In genomic region chr3:57611776-57612175, GRCm38 (mm10) we compare ENCODE assay signal across 32 mouse cellular contexts. TPM values are rescaled to one million over a fixed set of nuclear protein-coding genes. Genes with fewer than 3 reads are reported as not detected.
A peak's percentile ranks its signal among the peaks of the same experiment; 100 is the strongest.
DNase-seq lines count a peak whose midpoint lies in the region; ATAC-seq and TF ChIP-seq lines count a peak whose summit lies in the region.
"Had no signal": no experiment of that assay in that cellular context is flagged by ENCODE, and none has a peak within 500 bp of the region (broad histone marks: within the 10 kb centered on the region; RNA-seq: fewer than 3 reads in every experiment).

No protein-coding gene starts in this region.

- no peak overlapping the region for H3K9ac ChIP-seq in lung, postnatal 0 days (replicated peaks; ENCODE audit: low read depth)
- H3K9ac ChIP-seq: embryonic facial prominence, embryonic 13.5 days; embryonic facial prominence, embryonic 15.5 days; forebrain, embryonic 12.5 days had no signal

- H3K4me3 ChIP-seq in gastrocnemius, adult 2 months, result no peak overlapping the region
- H3K4me3 ChIP-seq in heart, embryonic 10.5 days, result no peak overlapping the region
- H3K4me3 ChIP-seq in brown adipose tissue, adult 24 weeks (ENCODE audit: insufficient read depth, low read depth, low read length), result no peak overlapping the region
- no peak overlapping the region for H3K4me3 ChIP-seq in lung, postnatal 0 days (ENCODE audit: low read depth, low read length)
- H3K4me3 ChIP-seq: embryonic facial prominence, embryonic 13.5 days; embryonic facial prominence, embryonic 15.5 days; erythroblast, embryonic 14.5 days; forebrain, embryonic 10.5 days; forebrain, embryonic 12.5 days had no signal

- no peaks in the 10 kb centered on the region for H3K27me3 ChIP-seq in heart, embryonic 10.5 days (ENCODE audit: insufficient read depth, poor library complexity, severe bottlenecking)
- no peaks in the 10 kb centered on the region for H3K27me3 ChIP-seq in lung, postnatal 0 days (replicated peaks; ENCODE audit: insufficient read depth, low read length)
- H3K27me3 ChIP-seq: CH12.LX; embryonic facial prominence, embryonic 13.5 days; embryonic facial prominence, embryonic 15.5 days; forebrain, embryonic 12.5 days; Patski had no signal

- H3K36me3 ChIP-seq in heart, embryonic 10.5 days, result no peaks in the 10 kb centered on the region
- no peaks in the 10 kb centered on the region for H3K36me3 ChIP-seq in lung, postnatal 0 days (ENCODE audit: insufficient read depth, low read length)
- H3K36me3 ChIP-seq: embryonic facial prominence, embryonic 13.5 days; embryonic facial prominence, embryonic 15.5 days; forebrain, embryonic 10.5 days; forebrain, embryonic 12.5 days had no signal

- ATAC-seq in lung, postnatal 0 days, result no peak
- ATAC-seq: activated CD4-positive, CD25-positive, alpha-beta regulatory T cell, adult 4 months; CD4-positive, CD25-positive, alpha-beta regulatory T cell, adult 4 months; forebrain, embryonic 14.5 days; forebrain, embryonic 16.5 days; Patski had no signal

- no peak for TF ChIP-seq CTCF in gastrocnemius, adult 2 months (IDR thresholded peaks at IDR 0.05)
- no peak for TF ChIP-seq CTCF in lung, postnatal 0 days (IDR thresholded peaks at IDR 0.05)

- no peak for TF ChIP-seq EP300 in lung, postnatal 0 days (IDR thresholded peaks at IDR 0.05)

- no peak overlapping the region for H3K4me2 ChIP-seq in lung, postnatal 0 days (replicated peaks; ENCODE audit: low read depth, low read length)
- H3K4me2 ChIP-seq: embryonic facial prominence, embryonic 13.5 days; embryonic facial prominence, embryonic 15.5 days; forebrain, embryonic 12.5 days had no signal

- intact Hi-C loops in gastrocnemius, adult 2 months (cut with DNase I), result no loop called here
- intact Hi-C loops in heart, postnatal 25 days (cut with DNase I), result no loop called here

- 10% methylated on average over 7 of the region's 7 CpGs for WGBS in heart, embryonic 10.5 days
- 61% methylated on average over 7 of the region's 7 CpGs for WGBS in lung, postnatal 0 days

- no peaks in the 10 kb centered on the region for H3K9me3 ChIP-seq in heart, embryonic 10.5 days
- H3K9me3 ChIP-seq in lung, postnatal 0 days (ENCODE audit: low read length), result no peaks in the 10 kb centered on the region
- H3K9me3 ChIP-seq: embryonic facial prominence, embryonic 13.5 days; embryonic facial prominence, embryonic 15.5 days; forebrain, embryonic 10.5 days; forebrain, embryonic 12.5 days had no signal

- peak overlapping the region; percentile 31; the same call in 1 of the 2 replicates for H3K27ac ChIP-seq in gastrocnemius, adult 2 months
- H3K27ac ChIP-seq in heart, embryonic 10.5 days, result 0 out of 2 replicates have a peak overlapping the region, but pooled peaks have one; percentile 16
- H3K27ac ChIP-seq in brown adipose tissue, adult 24 weeks (replicated peaks; ENCODE audit: low read depth, low read length), result peak overlapping the region; percentile 56
- no peak overlapping the region for H3K27ac ChIP-seq in lung, postnatal 0 days (ENCODE audit: low read length)
- H3K27ac ChIP-seq: embryonic facial prominence, embryonic 13.5 days; embryonic facial prominence, embryonic 15.5 days; forebrain, embryonic 10.5 days; forebrain, embryonic 12.5 days had no signal

- H3K4me1 ChIP-seq in heart, embryonic 10.5 days, result peaks cover 6% of the 10 kb centered on the region; the same call in 1 of the 2 replicates
- H3K4me1 ChIP-seq in brown adipose tissue, adult 24 weeks (ENCODE audit: control insufficient read depth, insufficient read depth, insufficient read length, low read length), result 0 out of 2 replicates have a peak, but pooled peaks cover 2% of the 10 kb centered on the region
- H3K4me1 ChIP-seq in lung, postnatal 0 days (ENCODE audit: insufficient read depth, low read depth, low read length), result no peaks in the 10 kb centered on the region
- H3K4me1 ChIP-seq: embryonic facial prominence, embryonic 13.5 days; embryonic facial prominence, embryonic 15.5 days; forebrain, embryonic 10.5 days; forebrain, embryonic 12.5 days had no signal

- no peak for DNase-seq in gastrocnemius, adult 2 months
- no peak for DNase-seq in gastrocnemius, postnatal 25 days
- DNase-seq in heart, embryonic 10.5 days (ENCODE audit: low spot score), result no peak
- DNase-seq in heart, postnatal 25 days (ENCODE audit: low spot score), result no peak
- peak; percentile 61 for DNase-seq in R1 (ENCODE audit: low read depth, low spot score)
- DNase-seq in lung, postnatal 0 days (ENCODE audit: low spot score), result no peak
- DNase-seq in natural killer cell, adult 2 months (ENCODE audit: low spot score in 2 of 2), result no peak
- DNase-seq: adrenal gland, adult 8-10 months; adrenal gland, postnatal 14 days; adrenal gland, postnatal 36 days; B cell, adult 2 months; cerebellum, adult 11 months; cerebellum, adult 18-20 months; cerebellum, adult 8-10 months; cerebellum, adult 9-11 months; cerebellum, postnatal 14 days; cerebellum, postnatal 36 days; embryo, embryonic 11 days had no signal

RNA-seq across cellular contexts. Expression of gene Wwtr1, which starts 36.1 kb away (rescaled TPM):
- 10 to 100 TPM; 22.4 to 31.7 TPM for total RNA-seq in gastrocnemius, adult 2 months (2021)
- 10 to 100 TPM; 28.3 to 33.1 TPM for total RNA-seq in gastrocnemius, postnatal 25 days (2021)
- polyA plus RNA-seq in heart, embryonic 10.5 days (2016; fragmentation: Nextera tagmentation; extraction: Ambion mirVana), result 11.5 and 11.9 TPM in 2 replicates
- 10 to 100 TPM; 57.9 to 61.6 TPM for total RNA-seq in heart, postnatal 25 days (2021)
- polyA plus RNA-seq in brown adipose tissue, adult 24 weeks (2012; ENCODE audit: insufficient read depth, insufficient read length, missing spikeins), result 27.8 and 28.3 TPM in 2 replicates
- 53.6 and 56.0 TPM in 2 replicates for polyA plus RNA-seq in lung, postnatal 0 days (2015; fragmentation: Nextera tagmentation; extraction: Ambion mirVana)
- total RNA-seq: common myeloid progenitor, adult 5-6 weeks; MEL had no signal
- polyA plus RNA-seq: CD4-positive, CD25-positive, alpha-beta regulatory T cell, adult 4 months; erythroblast, embryonic 14.5 days had no signal

RNA-seq across cellular contexts. Expression of gene Commd2, which starts 39.7 kb away (rescaled TPM):
- 10 to 100 TPM; 10.4 to 12.1 TPM for total RNA-seq in gastrocnemius, adult 2 months (2021)
- total RNA-seq in gastrocnemius, postnatal 25 days (2021), result 10 to 100 TPM; 11.1 to 11.3 TPM
- 55.2 and 70.2 TPM in 2 replicates for polyA plus RNA-seq in heart, embryonic 10.5 days (2016; fragmentation: Nextera tagmentation; extraction: Ambion mirVana)
- total RNA-seq in heart, postnatal 25 days (2021), result 10 to 100 TPM; 13.8 to 14.2 TPM
- 31.8 and 32.9 TPM in 2 replicates for polyA plus RNA-seq in brown adipose tissue, adult 24 weeks (2012; ENCODE audit: insufficient read depth, insufficient read length, missing spikeins)
- 104 and 116 TPM in 2 replicates for polyA plus RNA-seq in lung, postnatal 0 days (2015; fragmentation: Nextera tagmentation; extraction: Ambion mirVana)
